In genomic region chr17:85381578-85382223, GRCm38 (mm10) we compare ENCODE assay signal across 15 mouse cellular contexts.
"Had no signal": no experiment of that assay in that cellular context is flagged by ENCODE, and none has a peak within 500 bp of the region (broad histone marks: within the 10 kb centered on the region; RNA-seq: fewer than 3 reads in every experiment).

No protein-coding gene starts in this region.

- H3K36me3 ChIP-seq: liver, embryonic 12.5 days; midbrain, embryonic 10.5 days; midbrain, embryonic 12.5 days; neural tube, embryonic 12.5 days; stomach, embryonic 15.5 days had no signal

- H3K27me3 ChIP-seq: liver, embryonic 12.5 days; neural tube, embryonic 12.5 days; stomach, embryonic 15.5 days had no signal

- ATAC-seq: liver, embryonic 12.5 days; midbrain, embryonic 16.5 days had no signal

- H3K9ac ChIP-seq: liver, embryonic 12.5 days; liver, embryonic 14.5 days; midbrain, embryonic 12.5 days; neural tube, embryonic 12.5 days; stomach, embryonic 15.5 days had no signal

- H3K27ac ChIP-seq: liver, embryonic 12.5 days; liver, embryonic 14.5 days; midbrain, embryonic 10.5 days; midbrain, embryonic 12.5 days; neural tube, embryonic 12.5 days; stomach, embryonic 15.5 days; stomach, postnatal 0 days had no signal

- H3K4me2 ChIP-seq: liver, embryonic 12.5 days; midbrain, embryonic 12.5 days; neural tube, embryonic 12.5 days; stomach, embryonic 15.5 days had no signal

- H3K4me1 ChIP-seq: midbrain, embryonic 10.5 days; neural tube, embryonic 12.5 days; stomach, embryonic 15.5 days had no signal

- H3K4me3 ChIP-seq: liver, embryonic 12.5 days; midbrain, embryonic 10.5 days; midbrain, embryonic 12.5 days; myocyte; neural tube, embryonic 12.5 days; stomach, embryonic 15.5 days had no signal

- DNase-seq: lung, adult 18-20 months; midbrain, embryonic 14.5 days; right cerebral cortex, postnatal 14 days; thymus, adult 2 months; thymus, postnatal 25 days; thymus, postnatal 4 days had no signal

- H3K9me3 ChIP-seq: liver, embryonic 12.5 days; midbrain, embryonic 10.5 days; midbrain, embryonic 12.5 days; neural tube, embryonic 12.5 days; stomach, embryonic 15.5 days had no signal
